Mouse (Mus musculus) erythroblast, embryonic 14.5 days (primary cell): ENCODE measurements around the gene Tfdp1. TPM values are rescaled to one million over a fixed set of nuclear protein-coding genes. Genes with fewer than 3 reads are reported as not detected.
A peak's percentile ranks its signal among the peaks of the same experiment; 100 is the strongest.

Source experiments
- H3K27me3 ChIP-seq: 2 replicates; pipeline ENCODE4 v1.6.1; 2012; ENCODE audit warnings: inconsistent platforms; ENCODE audit not compliant: control insufficient read depth
- H3K36me3 ChIP-seq: 2 replicates; pipeline ENCODE4 v1.6.1; 2012; ENCODE audit warnings: mild to moderate bottlenecking, inconsistent platforms; ENCODE audit not compliant: control insufficient read depth
- H3K4me1 ChIP-seq: 2 replicates; pipeline ENCODE4 v1.6.1; 2012; ENCODE audit warnings: inconsistent platforms; ENCODE audit not compliant: control insufficient read depth
- H3K4me3 ChIP-seq: replicated peaks from 2 replicates; pipeline ENCODE3; 2012; ENCODE audit warnings: moderate library complexity, mild to moderate bottlenecking, inconsistent platforms
- H3K9me3 ChIP-seq: 2 replicates; pipeline ENCODE4 v1.6.1; 2012; ENCODE audit warnings: low read length, inconsistent platforms, mixed read lengths; ENCODE audit not compliant: control insufficient read depth
- GATA1 ChIP-seq: IDR thresholded peaks from 2 replicates; pipeline ENCODE4 v1.6.1; 2012; ENCODE audit warnings: low read length, inconsistent platforms, mixed read lengths
- TAL1 ChIP-seq: IDR thresholded peaks from 3 replicates; pipeline ENCODE4 v1.6.1; 2012; ENCODE audit warnings: low read length, inconsistent platforms, mixed read lengths
- polyA plus RNA-seq: library from polyadenylated mRNA; stranded (reverse); fragments of >175 nt; gene quantifications from 2 replicates; pipeline ENCODE4 v1.2.3, GENCODE M21; 2012

The Tfdp1 gene
- polyA plus RNA-seq, 1 experiment, result 1.4 TPM

- H3K27me3 ChIP-seq, result no peaks in the 10 kb centered on the region
- H3K36me3 ChIP-seq, result peaks cover 85% of the 10 kb centered on the region
- no peak overlapping the region for H3K4me3 ChIP-seq
- peaks cover 68% of the 10 kb centered on the region for H3K4me1 ChIP-seq
- TF ChIP-seq GATA1 (no peak), TAL1 (no peak)
- H3K9me3 ChIP-seq, result no peaks in the 10 kb centered on the region
Measured at GRCm38 (mm10) chr8:13343134-13343533, 4.6 kb downstream of the Tfdp1 start.

- H3K4me1 ChIP-seq, result peaks cover 80% of the 10 kb centered on the region
- H3K9me3 ChIP-seq, result no peaks in the 10 kb centered on the region
- no peak for TF ChIP-seq GATA1
- TF ChIP-seq TAL1, result no peak
- H3K4me3 ChIP-seq, result no peak overlapping the region
- no peaks in the 10 kb centered on the region for H3K27me3 ChIP-seq
- H3K36me3 ChIP-seq, result peaks cover 100% of the 10 kb centered on the region
Measured at GRCm38 (mm10) chr8:13350052-13350451, 11.5 kb downstream of the Tfdp1 start.

DNA sequence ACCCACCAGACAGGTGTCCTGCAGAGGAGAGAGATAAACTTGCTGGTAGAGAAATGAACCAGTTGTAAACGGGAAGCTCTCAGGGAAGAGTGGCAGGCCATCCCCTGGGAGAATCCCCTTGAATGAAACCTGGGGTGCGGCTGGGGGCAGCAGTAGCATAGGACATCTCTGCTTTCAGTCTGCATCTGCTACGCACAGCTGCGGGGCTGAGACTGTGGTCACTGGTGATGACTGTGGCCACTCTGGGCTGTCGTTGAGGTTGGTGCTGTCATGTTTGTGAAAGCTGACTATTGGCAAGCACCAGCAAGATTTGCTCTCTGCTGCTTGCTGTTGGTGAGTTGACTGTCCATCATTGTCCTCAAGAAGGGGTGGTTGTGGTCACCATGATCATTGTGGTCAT is 13.0 kb downstream of the Tfdp1 start:
- no peak for TF ChIP-seq TAL1
- H3K36me3 ChIP-seq, result peaks cover 100% of the 10 kb centered on the region
- no peaks in the 10 kb centered on the region for H3K27me3 ChIP-seq
- peaks cover 82% of the 10 kb centered on the region for H3K4me1 ChIP-seq
- H3K4me3 ChIP-seq, result no peak overlapping the region
- no peaks in the 10 kb centered on the region for H3K9me3 ChIP-seq

DNA sequence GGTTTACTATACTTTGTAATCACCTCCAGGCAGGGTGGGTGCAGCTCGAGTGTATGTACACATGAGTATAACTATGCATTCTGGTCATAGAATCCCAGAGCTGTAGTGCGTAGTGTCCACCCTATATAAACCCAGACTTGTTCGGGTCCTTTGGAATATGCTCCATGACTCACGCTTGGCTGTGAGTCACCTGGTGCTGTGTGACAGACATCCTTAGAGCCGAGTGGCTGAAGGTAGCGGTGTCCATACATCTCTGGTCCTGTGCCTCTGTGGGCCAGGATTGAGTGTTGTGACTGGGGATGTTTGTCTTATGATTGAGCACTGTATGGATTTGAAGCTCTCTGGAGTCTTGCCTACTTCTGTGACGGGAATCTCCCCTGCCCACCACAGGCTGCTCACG is 14.1 kb downstream of the Tfdp1 start:
- TF ChIP-seq TAL1 (no peak), GATA1 (no peak)
- H3K9me3 ChIP-seq, result no peaks in the 10 kb centered on the region
- peaks cover 100% of the 10 kb centered on the region for H3K36me3 ChIP-seq
- H3K4me1 ChIP-seq, result peaks cover 83% of the 10 kb centered on the region
- H3K4me3 ChIP-seq, result peak overlapping the region; percentile 0
- H3K27me3 ChIP-seq, result no peaks in the 10 kb centered on the region

GRCm38 (mm10) chr8:13353155-13353833 is 14.7 kb downstream of the Tfdp1 start:
- no peaks in the 10 kb centered on the region for H3K9me3 ChIP-seq
- H3K4me3 ChIP-seq, result no peak overlapping the region
- peaks cover 78% of the 10 kb centered on the region for H3K4me1 ChIP-seq
- peaks cover 100% of the 10 kb centered on the region for H3K36me3 ChIP-seq
- H3K27me3 ChIP-seq, result no peaks in the 10 kb centered on the region
- TF ChIP-seq TAL1 (no peak), GATA1 (peak; percentile 54; the same call in 1 of the 2 replicates)

- no peak overlapping the region for H3K4me3 ChIP-seq
- no peaks in the 10 kb centered on the region for H3K27me3 ChIP-seq
- peaks cover 76% of the 10 kb centered on the region for H3K4me1 ChIP-seq
- H3K36me3 ChIP-seq, result peaks cover 100% of the 10 kb centered on the region
- no peaks in the 10 kb centered on the region for H3K9me3 ChIP-seq
- TF ChIP-seq TAL1, result no peak
- TF ChIP-seq GATA1, result no peak
Measured at GRCm38 (mm10) chr8:13353883-13354282, 15.3 kb downstream of the Tfdp1 start.

GRCm38 (mm10) chr8:13356221-13356620 is 17.7 kb downstream of the Tfdp1 start:
- no peaks in the 10 kb centered on the region for H3K9me3 ChIP-seq
- no peak overlapping the region for H3K4me3 ChIP-seq
- H3K27me3 ChIP-seq, result no peaks in the 10 kb centered on the region
- peaks cover 100% of the 10 kb centered on the region for H3K36me3 ChIP-seq
- H3K4me1 ChIP-seq, result peaks cover 55% of the 10 kb centered on the region
- TF ChIP-seq GATA1, result no peak
- no peak for TF ChIP-seq TAL1

- H3K4me3 ChIP-seq, result no peak overlapping the region
- TF ChIP-seq GATA1 (no peak), TAL1 (no peak)
- peaks cover 4% of the 10 kb centered on the region for H3K9me3 ChIP-seq
- H3K4me1 ChIP-seq, result peaks cover 50% of the 10 kb centered on the region
- H3K27me3 ChIP-seq, result no peaks in the 10 kb centered on the region
- peaks cover 100% of the 10 kb centered on the region for H3K36me3 ChIP-seq
Measured at GRCm38 (mm10) chr8:13356681-13357080, 18.1 kb downstream of the Tfdp1 start.

DNA sequence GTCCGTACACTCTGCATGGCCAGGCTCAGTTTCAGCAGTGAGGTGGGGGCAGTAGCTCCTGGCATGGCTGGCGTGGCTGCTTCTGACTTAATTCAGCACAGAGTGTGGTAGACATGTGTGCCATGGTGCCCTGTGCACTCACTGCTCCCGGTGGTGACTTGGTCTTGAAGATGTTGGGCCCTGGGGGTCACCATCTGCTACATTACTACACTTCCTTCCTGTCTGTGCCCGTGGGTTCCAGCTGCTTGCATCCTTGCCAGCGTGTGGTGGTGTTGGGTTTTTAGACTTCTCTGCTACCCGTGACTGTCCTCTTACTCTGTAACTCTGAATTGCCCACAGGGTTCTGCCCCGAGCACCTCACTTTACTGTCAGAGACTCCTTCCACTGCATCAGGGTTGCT is 21.7 kb downstream of the Tfdp1 start:
- Histone ChIP-seq H3K36me3 (peaks cover 100% of the 10 kb centered on the region), H3K9me3 (peaks cover 8% of the 10 kb centered on the region), H3K4me3 (no peak overlapping the region), H3K4me1 (peaks cover 15% of the 10 kb centered on the region), H3K27me3 (no peaks in the 10 kb centered on the region)
- no peak for TF ChIP-seq TAL1
- no peak for TF ChIP-seq GATA1

DNA sequence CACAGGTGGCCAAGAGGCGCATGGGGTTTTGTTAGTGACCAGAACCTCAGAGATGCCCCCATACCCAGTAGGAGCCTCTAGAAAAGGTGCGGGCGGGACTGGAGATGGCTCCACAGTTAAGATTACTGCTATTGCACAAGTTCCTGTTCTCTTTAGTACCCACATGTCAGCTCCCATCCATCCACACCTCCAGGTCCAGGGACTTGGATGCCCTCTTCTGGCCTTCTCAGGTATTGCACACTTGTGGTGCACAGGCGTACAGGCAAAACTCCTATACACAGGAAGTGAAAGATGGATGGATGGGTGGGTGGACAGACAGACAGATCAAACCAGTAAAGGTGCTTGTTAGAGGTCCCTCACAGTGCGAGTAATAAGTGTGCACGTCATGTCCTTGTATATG is 23.3 kb downstream of the Tfdp1 start:
- TF ChIP-seq TAL1, result no peak
- no peak for TF ChIP-seq GATA1
- Histone ChIP-seq H3K36me3 (peaks cover 100% of the 10 kb centered on the region), H3K9me3 (peaks cover 8% of the 10 kb centered on the region), H3K27me3 (no peaks in the 10 kb centered on the region), H3K4me1 (peaks cover 8% of the 10 kb centered on the region), H3K4me3 (no peak overlapping the region)
